28 mouse cellular contexts compared by ENCODE assay signal in genomic region chr2:31619208-31619607, GRCm38 (mm10). TPM values are rescaled to one million over a fixed set of nuclear protein-coding genes. Genes with fewer than 3 reads are reported as not detected.
DNase-seq lines count a peak whose midpoint lies in the region; ATAC-seq and TF ChIP-seq lines count a peak whose summit lies in the region.
"Had no signal": no experiment of that assay in that cellular context is flagged by ENCODE, and none has a peak within 500 bp of the region (broad histone marks: within the 10 kb centered on the region; RNA-seq: fewer than 3 reads in every experiment).

No protein-coding gene starts in this region.

- no peak for TF ChIP-seq CTCF in hindbrain, postnatal 0 days (IDR thresholded peaks at IDR 0.05; ENCODE audit: low read depth)
- TF ChIP-seq CTCF in thymus, adult 2 months (IDR thresholded peaks at IDR 0.05; ENCODE audit: borderline replicate concordance, control insufficient read depth, extremely low read depth, insufficient read depth, low read length, poor library complexity), result no peak

- intact Hi-C loops in heart, postnatal 10 days (cut with DNase I), result no loop called here

- peaks cover 17% of the 10 kb centered on the region for H3K36me3 ChIP-seq in hindbrain, postnatal 0 days (ENCODE audit: insufficient read depth, low read length)
- H3K36me3 ChIP-seq in hindbrain, embryonic 11.5 days (ENCODE audit: control insufficient read depth, insufficient read depth, low read length), result peaks cover 5% of the 10 kb centered on the region; the same call in 1 of the 2 replicates
- H3K36me3 ChIP-seq in neural tube, embryonic 14.5 days (ENCODE audit: control insufficient read depth, insufficient read depth, low read length), result peaks cover 21% of the 10 kb centered on the region
- H3K36me3 ChIP-seq in thymus, adult 2 months (ENCODE audit: control insufficient read depth, insufficient read depth, low read length), result peaks cover 7% of the 10 kb centered on the region; the same call in 1 of the 2 replicates

- H3K4me3 ChIP-seq in hindbrain, postnatal 0 days (ENCODE audit: low read length), result no peak overlapping the region
- H3K4me3 ChIP-seq in hindbrain, embryonic 11.5 days (ENCODE audit: low read depth, low read length), result no peak overlapping the region
- H3K4me3 ChIP-seq in neural tube, embryonic 14.5 days (ENCODE audit: low read depth, low read length), result no peak overlapping the region
- no peak overlapping the region for H3K4me3 ChIP-seq in thymus, adult 2 months (ENCODE audit: control insufficient read depth, insufficient read depth, low read length)
- H3K4me3 ChIP-seq: forebrain, embryonic 10.5 days; gastrocnemius, adult 2 months; heart, embryonic 12.5 days; heart, embryonic 15.5 days had no signal

- no peaks in the 10 kb centered on the region for H3K9me3 ChIP-seq in hindbrain, postnatal 0 days (ENCODE audit: low read length)
- no peaks in the 10 kb centered on the region for H3K9me3 ChIP-seq in hindbrain, embryonic 11.5 days (ENCODE audit: control insufficient read depth, low read length)
- H3K9me3 ChIP-seq in neural tube, embryonic 14.5 days (ENCODE audit: control insufficient read depth, low read length), result no peaks in the 10 kb centered on the region
- H3K9me3 ChIP-seq: forebrain, embryonic 10.5 days; heart, embryonic 12.5 days; heart, embryonic 15.5 days had no signal

- no peak overlapping the region for H3K9ac ChIP-seq in hindbrain, postnatal 0 days (replicated peaks; ENCODE audit: low read length)
- H3K9ac ChIP-seq in hindbrain, embryonic 11.5 days (ENCODE audit: low read depth, low read length), result no peak overlapping the region
- no peak overlapping the region for H3K9ac ChIP-seq in neural tube, embryonic 14.5 days (replicated peaks; ENCODE audit: low read depth, low read length)
- H3K9ac ChIP-seq: forebrain, postnatal 0 days; heart, embryonic 12.5 days; heart, embryonic 15.5 days had no signal

- H3K4me1 ChIP-seq in hindbrain, postnatal 0 days (ENCODE audit: insufficient read depth, low read length), result no peaks in the 10 kb centered on the region
- no peaks in the 10 kb centered on the region for H3K4me1 ChIP-seq in hindbrain, embryonic 11.5 days (replicated peaks; ENCODE audit: control insufficient read depth, insufficient read depth, low read length)
- H3K4me1 ChIP-seq in neural tube, embryonic 14.5 days (ENCODE audit: control insufficient read depth, insufficient read depth, low read length), result peaks cover 3% of the 10 kb centered on the region; the same call in 1 of the 2 replicates
- no peaks in the 10 kb centered on the region for H3K4me1 ChIP-seq in thymus, adult 2 months (replicated peaks; ENCODE audit: control insufficient read depth, insufficient read depth, low read length)
- H3K4me1 ChIP-seq: forebrain, embryonic 10.5 days; heart, embryonic 15.5 days had no signal

- peak; percentile 18; the same call in 1 of the 2 replicates for ATAC-seq in hindbrain, postnatal 0 days
- ATAC-seq in hindbrain, embryonic 11.5 days (ENCODE audit: low FRiP score), result no peak
- peak; percentile 17; the same call in 1 of the 2 replicates for ATAC-seq in neural tube, embryonic 14.5 days (ENCODE audit: low read depth)
- ATAC-seq: forebrain, embryonic 14.5 days; forebrain, postnatal 0 days; inflammation-experienced regulatory T-cells, adult 6 months; intestine, embryonic 16.5 days had no signal

- WGBS in hindbrain, postnatal 0 days, result 81% methylated on average over 6 of the region's 6 CpGs
- WGBS in hindbrain, embryonic 11.5 days, result 89% methylated on average over 6 of the region's 6 CpGs
- WGBS in neural tube, embryonic 14.5 days, result 72% methylated on average over 6 of the region's 6 CpGs
- 99% methylated on average over 6 of the region's 6 CpGs for WGBS in thymus, adult 2 months

- TF ChIP-seq POLR2A in thymus, adult 2 months (IDR thresholded peaks at IDR 0.05; ENCODE audit: control insufficient read depth, extremely low read depth, insufficient read depth, low read length, poor library complexity), result no peak

- H3K4me2 ChIP-seq in hindbrain, postnatal 0 days (ENCODE audit: low read depth, low read length), result no peak overlapping the region
- no peak overlapping the region for H3K4me2 ChIP-seq in hindbrain, embryonic 11.5 days (replicated peaks; ENCODE audit: low read depth, low read length)
- H3K4me2 ChIP-seq in neural tube, embryonic 14.5 days (ENCODE audit: low read depth, low read length), result no peak overlapping the region
- H3K4me2 ChIP-seq: heart, embryonic 12.5 days; heart, embryonic 15.5 days had no signal

- no peak overlapping the region for H3K27ac ChIP-seq in hindbrain, postnatal 0 days
- no peak overlapping the region for H3K27ac ChIP-seq in hindbrain, embryonic 11.5 days (ENCODE audit: low read depth, low read length)
- H3K27ac ChIP-seq in neural tube, embryonic 14.5 days (ENCODE audit: low read depth, low read length), result 0 out of 2 replicates have a peak overlapping the region, but pooled peaks have one; percentile 22
- no peak overlapping the region for H3K27ac ChIP-seq in thymus, adult 2 months (ENCODE audit: control insufficient read depth, insufficient read depth, low read length)
- H3K27ac ChIP-seq: forebrain, embryonic 10.5 days; gastrocnemius, adult 2 months; heart, embryonic 15.5 days had no signal

- no peaks in the 10 kb centered on the region for H3K27me3 ChIP-seq in hindbrain, postnatal 0 days (ENCODE audit: insufficient read depth, low read length)
- peaks cover 23% of the 10 kb centered on the region; the same call in 1 of the 2 replicates for H3K27me3 ChIP-seq in hindbrain, embryonic 11.5 days (ENCODE audit: control insufficient read depth, insufficient read depth, low read length)
- H3K27me3 ChIP-seq in neural tube, embryonic 14.5 days (ENCODE audit: control insufficient read depth, insufficient read depth, low read length), result peaks cover 3% of the 10 kb centered on the region; the same call in 1 of the 2 replicates
- no peaks in the 10 kb centered on the region for H3K27me3 ChIP-seq in thymus, adult 2 months (ENCODE audit: control insufficient read depth, insufficient read depth, low read length)
- H3K27me3 ChIP-seq: CH12.LX; heart, embryonic 12.5 days; heart, embryonic 15.5 days had no signal

- peak; percentile 86 for DNase-seq in heart, adult 11 months
- DNase-seq in heart, postnatal 10 days, result no peak
- DNase-seq in hindbrain, postnatal 0 days (ENCODE audit: low spot score), result no peak
- DNase-seq in hindbrain, embryonic 11.5 days (ENCODE audit: low spot score), result no peak
- no peak for DNase-seq in neural tube, embryonic 10.5 days (ENCODE audit: extremely low spot score, low spot score)
- DNase-seq in thymus, adult 2 months, result no peak
- no peak for DNase-seq in urinary bladder, postnatal 36 days (ENCODE audit: low spot score in 2 of 2)
- DNase-seq: adrenal gland, postnatal 10 days; adrenal gland, postnatal 36 days; B cell, adult 2 months; cerebellum, adult 18-20 months; forebrain, postnatal 0 days; gastrocnemius, adult 2 months; gastrocnemius, postnatal 14 days; heart, adult 18-20 months; heart, postnatal 14 days; heart, postnatal 4 days had no signal

RNA-seq across cellular contexts. Expression of gene Prdm12, which starts 20.6 kb away (rescaled TPM):
- not detected for total RNA-seq in heart, postnatal 10 days (2021)
- not detected in 2 replicates for total RNA-seq in hindbrain, postnatal 0 days (2014; rRNA removed)
- polyA plus RNA-seq in hindbrain, postnatal 0 days (2015; fragmentation: Nextera tagmentation; extraction: Ambion mirVana), result 0.16 and 0.24 TPM in 2 replicates
- 4.0 and 6.7 TPM in 2 replicates for polyA plus RNA-seq in hindbrain, embryonic 11.5 days (2014; fragmentation: Nextera tagmentation; extraction: Ambion mirVana)
- 1.1 and 16.6 TPM in 2 replicates for polyA plus RNA-seq in neural tube, embryonic 14.5 days (2014; fragmentation: Nextera tagmentation; extraction: Ambion mirVana)
- polyA plus RNA-seq in thymus, adult 2 months (2012; rRNA removed), result 0.04 and 0.06 TPM in 2 replicates
- total RNA-seq: adrenal gland, adult 18-20 months; adrenal gland, postnatal 10 days; adrenal gland, postnatal 36 days; CH12.LX; gastrocnemius, adult 2 months; gastrocnemius, postnatal 14 days; gastrocnemius, postnatal 4 days; heart, adult 18-20 months; heart, postnatal 14 days; heart, postnatal 4 days; MEL had no signal
- polyA plus RNA-seq: heart, embryonic 12.5 days; heart, embryonic 15.5 days; inflammation-experienced regulatory T-cells, adult 6 months; intestine, embryonic 16.5 days had no signal

RNA-seq across cellular contexts. Expression of gene Fubp3, which starts 46.8 kb away (rescaled TPM):
- 10 to 100 TPM; 31.2 to 35.5 TPM for total RNA-seq in heart, postnatal 10 days (2021)
- total RNA-seq in hindbrain, postnatal 0 days (2014; rRNA removed), result 29.0 and 32.2 TPM in 2 replicates
- 45.8 and 50.5 TPM in 2 replicates for polyA plus RNA-seq in hindbrain, postnatal 0 days (2015; fragmentation: Nextera tagmentation; extraction: Ambion mirVana)
- polyA plus RNA-seq in hindbrain, embryonic 11.5 days (2014; fragmentation: Nextera tagmentation; extraction: Ambion mirVana), result 82.7 and 86.9 TPM in 2 replicates
- polyA plus RNA-seq in neural tube, embryonic 14.5 days (2014; fragmentation: Nextera tagmentation; extraction: Ambion mirVana), result 47.8 and 56.6 TPM in 2 replicates
- 56.3 and 69.5 TPM in 2 replicates for polyA plus RNA-seq in thymus, adult 2 months (2012; rRNA removed)

RNA-seq across cellular contexts. Expression of gene Exosc2, which starts 51.3 kb away (rescaled TPM):
- total RNA-seq in heart, postnatal 10 days (2021), result 10 to 100 TPM; 14.1 to 16.0 TPM
- 17.2 and 31.1 TPM in 2 replicates for total RNA-seq in hindbrain, postnatal 0 days (2014; rRNA removed)
- polyA plus RNA-seq in hindbrain, postnatal 0 days (2015; fragmentation: Nextera tagmentation; extraction: Ambion mirVana), result 35.6 and 36.5 TPM in 2 replicates
- 50.8 and 56.6 TPM in 2 replicates for polyA plus RNA-seq in hindbrain, embryonic 11.5 days (2014; fragmentation: Nextera tagmentation; extraction: Ambion mirVana)
- 30.4 and 35.9 TPM in 2 replicates for polyA plus RNA-seq in neural tube, embryonic 14.5 days (2014; fragmentation: Nextera tagmentation; extraction: Ambion mirVana)
- polyA plus RNA-seq in thymus, adult 2 months (2012; rRNA removed), result 24.2 and 27.9 TPM in 2 replicates
